Mouse (Mus musculus) kidney, adult 2 months (tissue): ENCODE measurements around the gene Gbp7. TPM values are rescaled to one million over a fixed set of nuclear protein-coding genes. Genes with fewer than 3 reads are reported as not detected.
"Not testable (repeated sequence)": the region's sequence is repeated elsewhere in the genome, so short reads cannot be mapped to it uniquely, and the experiment has no call there.

ENCODE experiments used
- DNase-seq: peaks from one replicate; pipeline ENCODE4 v3.0.0; 2021
- H3K27ac ChIP-seq: fragments of 200-500 bp; 2 replicates; pipeline ENCODE4 v1.5.1; 2012; ENCODE audit warnings: low read depth, low read length, control low read depth, inconsistent platforms; ENCODE audit not compliant: insufficient read depth
- H3K27me3 ChIP-seq: fragments of 200-500 bp; replicated peaks from 2 replicates; pipeline ENCODE4 v1.6.1; 2012; ENCODE audit warnings: mild to moderate bottlenecking, moderate library complexity, low read length, inconsistent platforms; ENCODE audit not compliant: control insufficient read depth, insufficient read depth
- H3K36me3 ChIP-seq: fragments of 200-500 bp; 2 replicates; pipeline ENCODE4 v1.6.1; 2012; ENCODE audit warnings: mild to moderate bottlenecking, moderate library complexity, low read length, inconsistent platforms; ENCODE audit not compliant: control insufficient read depth, insufficient read depth
- H3K4me1 ChIP-seq: fragments of 200-500 bp; 2 replicates; pipeline ENCODE4 v1.6.1; 2011; ENCODE audit warnings: low read length; ENCODE audit not compliant: control insufficient read depth, insufficient read depth
- H3K4me3 ChIP-seq: fragments of 200-500 bp; 2 replicates; pipeline ENCODE4 v1.5.1; 2011; ENCODE audit warnings: mild to moderate bottlenecking, low read depth, low read length, control low read depth; ENCODE audit not compliant: insufficient read depth
- CTCF ChIP-seq: fragments of 200-500 bp; conservative IDR thresholded peaks from 2 replicates; pipeline ENCODE4 v1.5.1; 2011; ENCODE audit warnings: low read depth, mild to moderate bottlenecking, control low read depth, low read length, moderate library complexity, mixed read lengths; ENCODE audit not compliant: insufficient read depth, insufficient read length
- POLR2A ChIP-seq: fragments of 200-500 bp; IDR thresholded peaks from one replicate; pipeline ENCODE4 v1.6.1; 2011; ENCODE audit warnings: low read depth, low read length, control low read depth
- WGBS: fragments of 180-500 bp; shearing (Covaris S2); methylation state at CpG from one replicate; pipeline ENCODE4 v1.1.7; 2018; 5-methylcytosine and 5-hydroxymethylcytosine counted together
- polyA plus RNA-seq: library from polyadenylated mRNA; depleted of rRNA; stranded (reverse); fragments of >200 nt; gene quantifications from 2 replicates; pipeline ENCODE4 v1.2.3, GENCODE M21; 2012

Gene Gbp7
- polyA plus RNA-seq, 1 experiment = 3.6 TPM

DNA sequence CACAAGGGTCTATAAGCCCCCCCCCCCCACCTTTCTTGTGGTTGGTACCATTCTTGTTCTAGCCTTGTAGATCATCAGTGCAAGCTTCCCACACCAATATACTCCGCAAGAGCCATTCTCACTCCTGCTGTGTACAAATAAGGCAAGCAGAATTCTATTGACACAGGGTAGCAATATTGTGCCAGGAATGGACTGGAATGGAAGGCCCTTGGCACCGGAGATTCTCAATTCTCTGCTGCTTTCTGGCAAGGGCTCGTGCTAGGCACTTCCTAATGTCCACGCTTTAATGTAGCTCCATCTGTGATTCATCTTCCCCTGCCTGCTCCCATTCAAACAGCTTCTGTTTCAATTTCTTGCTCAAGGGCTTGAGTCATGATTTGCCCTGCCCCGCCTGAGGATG lies 31.2 kb upstream of the Gbp7 start:
- H3K27me3 ChIP-seq = no peaks in the 10 kb centered on the region

DNA sequence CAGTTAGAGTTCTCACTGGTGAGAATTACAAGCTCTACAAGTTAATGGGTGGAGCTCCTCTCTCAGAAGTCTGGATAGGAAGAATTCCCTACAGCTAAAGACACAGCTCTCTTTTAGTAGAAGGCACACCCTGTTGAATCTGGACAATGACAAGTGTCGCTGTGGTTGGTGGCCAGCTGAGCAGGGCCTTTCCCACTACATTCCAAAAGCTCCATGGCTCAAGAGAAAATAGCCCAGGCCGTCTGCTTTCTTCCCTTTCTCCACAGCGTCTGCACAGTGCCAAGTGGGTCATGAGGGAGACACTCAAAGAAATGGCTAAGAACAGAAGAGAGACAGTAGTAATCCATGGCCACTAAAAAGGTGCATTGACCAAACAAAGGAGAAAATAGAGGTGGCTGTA lies 2.0 kb upstream of the Gbp7 start:
- TF ChIP-seq CTCF = no peak
- TF ChIP-seq POLR2A = no peak
- no peaks in the 10 kb centered on the region for H3K36me3 ChIP-seq

More for the DNA sequence above, 31.2 kb upstream of the Gbp7 start:
- Histone ChIP-seq H3K4me3 (no peak overlapping the region), H3K36me3 (no peaks in the 10 kb centered on the region), H3K27ac (no peak overlapping the region), H3K4me1 (no peaks in the 10 kb centered on the region)
- DNase-seq = no peak
- TF ChIP-seq CTCF (no peak), POLR2A (no peak)
- WGBS = 81% methylated on average over 5 of the region's 5 CpGs

DNA sequence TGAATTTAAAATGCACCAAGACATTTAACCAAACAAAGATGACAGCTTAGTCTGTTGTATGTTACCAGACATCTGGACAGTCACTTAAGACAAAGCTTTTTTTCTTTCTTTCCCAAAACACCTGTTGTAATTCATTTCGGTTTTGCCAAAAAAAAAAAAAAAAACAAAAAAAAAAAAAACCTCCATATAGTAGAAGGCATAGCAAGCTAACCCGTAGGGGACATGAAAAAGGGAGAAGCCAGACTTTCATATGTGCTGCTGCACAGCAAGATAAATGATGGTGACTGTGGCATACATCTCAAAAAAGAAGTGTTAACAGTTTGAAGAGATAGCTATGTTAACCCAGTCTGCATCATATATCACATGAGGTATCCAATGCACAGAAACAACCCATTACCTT lies 545 bp upstream of the Gbp7 start:
- DNase-seq = no peak
- 30% methylated on average over 2 of the region's 2 CpGs for WGBS
- Histone ChIP-seq H3K4me1 (no peaks in the 10 kb centered on the region), H3K4me3 (peak overlapping the region; percentile 95), H3K36me3 (no peaks in the 10 kb centered on the region), H3K27me3 (no peaks in the 10 kb centered on the region), H3K27ac (no peak overlapping the region)
- TF ChIP-seq POLR2A = no peak
- no peak for TF ChIP-seq CTCF

More for the DNA sequence above, 2.0 kb upstream of the Gbp7 start:
- Histone ChIP-seq H3K4me3 (no peak overlapping the region), H3K4me1 (no peaks in the 10 kb centered on the region), H3K27ac (no peak overlapping the region), H3K27me3 (no peaks in the 10 kb centered on the region)
- 86% methylated on average over 3 of the region's 3 CpGs for WGBS
- no peak for DNase-seq

DNA sequence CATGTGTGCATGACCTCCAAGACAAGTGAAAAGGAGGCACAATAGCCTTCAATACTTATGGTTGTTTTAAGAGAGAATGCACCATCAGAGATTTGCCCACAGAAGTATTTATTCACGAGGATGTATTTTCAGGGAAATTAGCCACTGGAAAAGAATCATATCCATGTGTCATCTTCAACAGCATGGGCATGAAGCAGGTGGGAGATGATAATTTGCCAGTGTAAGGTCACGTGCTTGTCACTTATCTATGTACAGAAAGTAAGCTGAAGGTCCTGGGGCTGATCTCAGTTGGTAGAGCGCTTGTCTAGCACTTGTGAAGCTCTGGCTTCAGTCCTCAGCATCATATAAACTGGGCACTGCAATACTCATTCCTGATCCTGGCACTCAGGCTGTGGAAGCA lies 1.5 kb downstream of the Gbp7 start:
- no peak overlapping the region for H3K27ac ChIP-seq
- no peak for TF ChIP-seq POLR2A
- TF ChIP-seq CTCF = no peak
- H3K4me3 ChIP-seq = no peak overlapping the region
- H3K27me3 ChIP-seq = no peaks in the 10 kb centered on the region
- WGBS = 94% methylated on average over 3 of the region's 3 CpGs
- H3K36me3 ChIP-seq = no peaks in the 10 kb centered on the region
- H3K4me1 ChIP-seq = no peaks in the 10 kb centered on the region
- DNase-seq = no peak

DNA sequence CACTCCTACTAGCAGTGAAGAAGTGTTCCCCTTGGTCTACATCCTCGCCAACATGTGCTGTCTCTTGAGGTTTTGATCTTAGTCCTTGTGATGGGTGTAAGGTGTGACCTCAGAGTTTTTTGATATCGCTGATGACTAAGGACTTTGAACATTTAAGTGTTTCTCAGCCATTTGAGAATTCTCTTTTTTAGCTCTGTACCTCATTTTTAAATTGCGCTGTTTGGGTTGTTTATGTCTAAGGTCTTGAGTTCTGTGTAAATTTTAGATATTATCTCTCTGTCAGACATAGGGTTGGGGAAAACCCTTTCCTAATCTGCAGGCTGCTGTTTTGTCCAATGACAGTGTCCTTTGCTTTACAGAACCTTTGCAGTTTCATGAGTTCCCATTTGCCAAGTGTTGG lies 3.0 kb downstream of the Gbp7 start:
- DNase-seq = no peak
- H3K27me3 ChIP-seq = no peaks in the 10 kb centered on the region
- WGBS = 96% methylated on average over 3 of the region's 3 CpGs
- no peaks in the 10 kb centered on the region for H3K4me1 ChIP-seq
- no peak overlapping the region for H3K27ac ChIP-seq
- H3K4me3 ChIP-seq = no peak overlapping the region
- no peaks in the 10 kb centered on the region for H3K36me3 ChIP-seq
- TF ChIP-seq CTCF (no peak), POLR2A (no peak)

DNA sequence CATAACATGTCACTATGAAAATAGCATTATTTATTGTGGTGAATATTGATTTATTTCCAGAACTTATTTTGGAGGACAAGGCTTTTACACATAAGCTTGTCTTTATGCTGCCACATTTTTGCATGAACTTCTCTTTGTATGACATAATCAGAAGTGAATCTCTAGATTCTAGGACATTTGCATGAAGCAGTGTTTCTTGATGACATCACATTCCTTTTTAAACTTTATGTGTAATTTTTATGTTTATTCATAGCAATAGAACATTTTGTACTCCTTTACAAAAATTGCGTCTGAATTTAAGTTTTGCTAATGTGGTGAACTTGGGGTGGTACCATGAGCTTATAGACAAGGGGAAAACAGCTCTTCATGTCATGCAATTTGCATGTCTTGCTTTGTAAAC lies 5.5 kb downstream of the Gbp7 start:
- Histone ChIP-seq H3K27ac (no peak overlapping the region), H3K27me3 (no peaks in the 10 kb centered on the region), H3K4me1 (peaks cover 3% of the 10 kb centered on the region; the same call in 1 of the 2 replicates), H3K4me3 (no peak overlapping the region), H3K36me3 (no peaks in the 10 kb centered on the region)
- no peak for TF ChIP-seq POLR2A
- TF ChIP-seq CTCF = no peak
- WGBS = 90% methylated on average over 1 of the region's 1 CpGs
- no peak for DNase-seq

DNA sequence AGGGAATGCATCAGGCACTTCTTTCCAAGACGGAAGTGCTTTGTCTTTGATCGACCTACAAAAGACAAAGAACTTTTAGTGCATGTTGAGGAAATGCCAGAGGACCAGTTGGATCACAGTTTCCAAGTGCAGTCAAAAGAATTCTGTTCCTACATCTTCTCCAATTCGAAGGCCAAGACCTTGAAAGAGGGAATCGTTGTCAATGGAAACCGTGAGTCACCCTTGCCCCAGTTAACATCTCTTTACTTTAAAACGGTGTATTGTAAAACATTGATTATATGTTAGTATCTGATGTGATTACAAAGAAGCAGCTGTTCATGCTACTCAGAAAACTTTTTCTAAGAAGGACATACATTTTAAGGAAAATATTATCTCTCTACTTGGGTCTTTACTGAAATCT lies 11.2 kb downstream of the Gbp7 start:
- WGBS = 87% methylated on average over 6 of the region's 6 CpGs
- no peak overlapping the region for H3K4me3 ChIP-seq
- no peak for TF ChIP-seq CTCF
- no peak for TF ChIP-seq POLR2A
- no peaks in the 10 kb centered on the region for H3K27me3 ChIP-seq
- no peaks in the 10 kb centered on the region; the same call in 1 of the 2 replicates for H3K36me3 ChIP-seq
- H3K4me1 ChIP-seq = peaks cover 3% of the 10 kb centered on the region; the same call in 1 of the 2 replicates
- DNase-seq = no peak
- H3K27ac ChIP-seq = no peak overlapping the region

DNA sequence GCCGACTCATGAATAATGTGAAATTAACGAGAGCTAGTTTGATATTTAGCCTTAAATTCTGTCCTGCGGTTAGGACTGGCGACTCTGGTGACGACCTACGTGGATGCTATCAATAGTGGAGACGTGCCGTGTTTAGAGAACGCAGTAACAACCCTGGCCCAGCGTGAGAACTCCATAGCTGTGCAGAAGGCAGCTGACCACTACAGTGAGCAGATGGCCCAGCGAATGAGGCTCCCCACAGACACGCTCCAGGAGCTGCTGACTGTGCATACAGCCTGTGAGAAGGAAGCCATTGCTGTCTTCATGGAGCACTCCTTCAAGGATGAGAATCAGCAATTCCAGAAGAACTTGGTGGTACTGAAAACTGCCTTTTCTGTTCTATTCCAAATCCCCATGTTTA lies 12.6 kb downstream of the Gbp7 start:
- not testable (repeated sequence) for H3K4me3 ChIP-seq, H3K36me3 ChIP-seq, DNase-seq, H3K27me3 ChIP-seq, H3K27ac ChIP-seq, H3K4me1 ChIP-seq
- 90% methylated on average over 12 of the region's 12 CpGs for WGBS
